Mouse (Mus musculus): ENCODE data around the gene Papolb. TPM values are rescaled to one million over a fixed set of nuclear protein-coding genes. Genes with fewer than 3 reads are reported as not detected.

Papolb gene
- polyA plus RNA-seq, 1 experiment from 2014 or later, result not detected

- Histone ChIP-seq H3K27ac (replicated peaks) (no peak overlapping the region), H3K9ac (ENCODE audit: low read length) (peak overlapping the region; percentile 5; the same call in 1 of the 2 replicates)
- no peak for DNase-seq (ENCODE audit: low spot score)
These were observed 20.5 kb downstream of the Papolb start for GRCm38 (mm10) chr5:142509141-142510060.

DNA sequence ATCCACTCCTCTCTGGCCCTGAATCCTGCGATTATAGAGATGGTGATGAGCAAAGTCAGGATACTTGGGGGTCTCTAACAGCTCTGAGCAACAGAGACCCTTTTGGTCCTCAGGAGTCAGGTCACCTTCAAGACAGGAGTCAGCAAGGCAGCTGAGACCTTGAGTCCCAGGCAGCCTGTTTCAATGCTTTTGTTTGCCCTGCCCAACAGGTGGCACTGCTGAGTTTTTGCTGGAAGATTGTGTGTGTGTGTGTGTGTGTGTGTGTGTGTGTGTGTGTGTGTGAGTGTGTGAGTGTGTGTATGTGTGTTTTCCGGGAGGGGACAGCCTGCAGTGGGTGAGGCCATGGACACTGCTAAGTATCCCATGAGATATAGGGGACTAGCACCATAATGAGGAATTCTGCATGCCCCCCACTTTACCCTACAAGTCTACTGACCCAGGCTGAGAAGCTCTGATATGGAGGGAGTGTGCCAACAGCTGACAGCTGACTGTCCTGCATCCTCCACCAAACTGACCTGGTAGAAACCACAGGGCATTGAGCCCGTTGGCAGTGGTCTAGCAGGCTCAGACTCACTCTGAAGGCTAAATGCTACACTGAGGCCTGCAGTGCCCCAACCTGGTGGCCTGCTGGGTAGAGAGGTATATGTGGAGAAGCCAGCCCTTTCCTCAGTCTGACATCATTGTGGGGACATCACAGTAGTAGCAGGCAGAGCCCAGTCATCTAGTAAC lies 24.0 kb downstream of the Papolb start:
- Histone ChIP-seq H3K36me3 (ENCODE audit: control insufficient read depth, insufficient read depth, low read length) (no peaks in the 10 kb centered on the region), H3K27ac (replicated peaks) (no peak overlapping the region), H3K4me2 (replicated peaks; ENCODE audit: low read depth) (no peak overlapping the region), H3K9ac (ENCODE audit: low read length) (no peak overlapping the region), H3K27me3 (ENCODE audit: control insufficient read depth, insufficient read depth, low read length) (no peaks in the 10 kb centered on the region), H3K4me1 (replicated peaks; ENCODE audit: control insufficient read depth, insufficient read depth) (peaks cover 2% of the 10 kb centered on the region; the same call in 1 of the 2 replicates), H3K9me3 (ENCODE audit: control insufficient read depth, low read length) (no peaks in the 10 kb centered on the region), H3K4me3 (ENCODE audit: low read depth, low read length) (no peak overlapping the region)
- no peak for ATAC-seq (ENCODE audit: low FRiP score, low TSS enrichment)
- 64% methylated on average over 3 of the region's 3 CpGs for WGBS
- peak; percentile 29 for DNase-seq (ENCODE audit: low spot score)
- TF ChIP-seq CTCF (IDR thresholded peaks at IDR 0.05; ENCODE audit: low read depth), result peak; percentile 66
- TF ChIP-seq EP300 (optimal IDR thresholded peaks at IDR 0.05), result no peak

More at GRCm38 (mm10) chr5:142509141-142510060, 20.5 kb downstream of the Papolb start:
- H3K4me2 ChIP-seq (replicated peaks; ENCODE audit: low read depth), result peak overlapping the region; percentile 8; the same call in 1 of the 2 replicates
- no peaks in the 10 kb centered on the region for H3K9me3 ChIP-seq (ENCODE audit: control insufficient read depth, low read length)
- H3K27me3 ChIP-seq (ENCODE audit: control insufficient read depth, insufficient read depth, low read length), result no peaks in the 10 kb centered on the region
- 25% methylated on average over 15 of the region's 15 CpGs for WGBS
- TF ChIP-seq CTCF (IDR thresholded peaks at IDR 0.05; ENCODE audit: low read depth) (no peak), EP300 (optimal IDR thresholded peaks at IDR 0.05) (no peak)
- peaks cover 2% of the 10 kb centered on the region; the same call in 1 of the 2 replicates for H3K4me1 ChIP-seq (replicated peaks; ENCODE audit: control insufficient read depth, insufficient read depth)
- no peak for ATAC-seq (ENCODE audit: low FRiP score, low TSS enrichment)
- no peaks in the 10 kb centered on the region for H3K36me3 ChIP-seq (ENCODE audit: control insufficient read depth, insufficient read depth, low read length)
- H3K4me3 ChIP-seq (ENCODE audit: low read depth, low read length), result no peak overlapping the region

GRCm38 (mm10) chr5:142504175-142504574 lies 25.7 kb downstream of the Papolb start:
- TF ChIP-seq EP300 (optimal IDR thresholded peaks at IDR 0.05) (no peak), CTCF (IDR thresholded peaks at IDR 0.05; ENCODE audit: low read depth) (no peak)
- DNase-seq (ENCODE audit: low spot score), result no peak
- no peaks in the 10 kb centered on the region for H3K4me1 ChIP-seq (replicated peaks; ENCODE audit: control insufficient read depth, insufficient read depth)
- H3K27ac ChIP-seq (replicated peaks), result no peak overlapping the region
- no peak overlapping the region for H3K4me2 ChIP-seq (replicated peaks; ENCODE audit: low read depth)
- 83% methylated on average over 3 of the region's 3 CpGs for WGBS
- H3K9me3 ChIP-seq (ENCODE audit: control insufficient read depth, low read length), result no peaks in the 10 kb centered on the region
- no peaks in the 10 kb centered on the region for H3K36me3 ChIP-seq (ENCODE audit: control insufficient read depth, insufficient read depth, low read length)
- H3K9ac ChIP-seq (ENCODE audit: low read length), result no peak overlapping the region
- H3K4me3 ChIP-seq (ENCODE audit: low read depth, low read length), result no peak overlapping the region
- no peak for ATAC-seq (ENCODE audit: low FRiP score, low TSS enrichment)
- no peaks in the 10 kb centered on the region for H3K27me3 ChIP-seq (ENCODE audit: control insufficient read depth, insufficient read depth, low read length)

GRCm38 (mm10) chr5:142502414-142502813 lies 27.5 kb downstream of the Papolb start:
- WGBS, result 11% methylated on average over 3 of the region's 3 CpGs
- no peaks in the 10 kb centered on the region for H3K9me3 ChIP-seq (ENCODE audit: control insufficient read depth, low read length)
- no peak overlapping the region for H3K4me3 ChIP-seq (ENCODE audit: low read depth, low read length)
- TF ChIP-seq CTCF (IDR thresholded peaks at IDR 0.05; ENCODE audit: low read depth) (peak; percentile 90), EP300 (optimal IDR thresholded peaks at IDR 0.05) (no peak)
- no peaks in the 10 kb centered on the region for H3K27me3 ChIP-seq (ENCODE audit: control insufficient read depth, insufficient read depth, low read length)
- no peak overlapping the region for H3K4me2 ChIP-seq (replicated peaks; ENCODE audit: low read depth)
- ATAC-seq (ENCODE audit: low FRiP score, low TSS enrichment), result peak; percentile 86
- no peaks in the 10 kb centered on the region for H3K36me3 ChIP-seq (ENCODE audit: control insufficient read depth, insufficient read depth, low read length)
- H3K27ac ChIP-seq (replicated peaks), result no peak overlapping the region
- H3K4me1 ChIP-seq (replicated peaks; ENCODE audit: control insufficient read depth, insufficient read depth), result no peaks in the 10 kb centered on the region
- no peak overlapping the region for H3K9ac ChIP-seq (ENCODE audit: low read length)
- DNase-seq (ENCODE audit: low spot score), result peak; percentile 86

DNA sequence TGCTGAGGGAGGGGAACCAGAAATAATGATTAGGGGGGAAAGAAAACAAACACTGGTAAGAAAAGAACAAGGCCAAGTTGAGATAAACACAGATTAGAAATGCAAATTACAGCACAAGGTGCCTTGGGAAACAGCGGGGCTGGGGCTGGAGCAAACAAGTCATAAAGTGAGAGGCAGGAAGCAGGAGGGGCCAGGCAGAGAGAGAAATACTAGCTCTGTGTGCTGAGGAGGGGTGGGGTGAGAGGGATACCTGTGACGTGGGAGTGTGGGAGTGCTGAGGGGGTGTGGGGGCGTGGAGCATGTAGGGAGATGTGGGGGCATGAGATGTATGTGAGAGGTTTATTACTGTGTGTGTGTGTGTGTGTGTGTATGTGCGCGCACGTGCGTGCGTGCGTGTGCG lies 29.0 kb downstream of the Papolb start:
- H3K36me3 ChIP-seq (ENCODE audit: control insufficient read depth, insufficient read depth, low read length), result no peaks in the 10 kb centered on the region
- no peak overlapping the region for H3K4me3 ChIP-seq (ENCODE audit: low read depth, low read length)
- H3K27ac ChIP-seq (replicated peaks), result no peak overlapping the region
- ATAC-seq (ENCODE audit: low FRiP score, low TSS enrichment) (peak; percentile 21; the same call in 1 of the 2 replicates), DNase-seq (ENCODE audit: low spot score) (peak; percentile 53)
- TF ChIP-seq EP300 (optimal IDR thresholded peaks at IDR 0.05) (no peak), CTCF (IDR thresholded peaks at IDR 0.05; ENCODE audit: low read depth) (no peak)
- WGBS, result 69% methylated on average over 10 of the region's 10 CpGs
- H3K4me1 ChIP-seq (replicated peaks; ENCODE audit: control insufficient read depth, insufficient read depth), result no peaks in the 10 kb centered on the region
- no peaks in the 10 kb centered on the region for H3K9me3 ChIP-seq (ENCODE audit: control insufficient read depth, low read length)
- H3K27me3 ChIP-seq (ENCODE audit: control insufficient read depth, insufficient read depth, low read length), result no peaks in the 10 kb centered on the region
- no peak overlapping the region for H3K9ac ChIP-seq (ENCODE audit: low read length)
- H3K4me2 ChIP-seq (replicated peaks; ENCODE audit: low read depth), result no peak overlapping the region
